Mouse (Mus musculus): ENCODE data around the gene Ddah2.

- TF ChIP-seq POLR2A (IDR thresholded peaks at IDR 0.05; ENCODE audit: low read depth, low read length) (no peak), CTCF (IDR thresholded peaks at IDR 0.05; ENCODE audit: borderline replicate concordance, insufficient read depth, low read length) (no peak)
Measured at GRCm38 (mm10) chr17:35074097-35074496, 15.3 kb downstream of the Ddah2 start.

All from embryonic fibroblast, embryonic 13.5 days (primary cell).